Mouse (Mus musculus) mouse trophoblast stem cell (cell line): ENCODE data around the gene Hs6st1.

Experiments
- in situ Hi-C, 2 experiments: fragments of 300-500 bp; cut with MseI, MboI; formaldehyde crosslinking; loops; 2 replicates in 1 of 2; 3 replicates in 1 of 2; pipeline ENCODE4 v1.15.1; 2025

Hs6st1 gene

DNA sequence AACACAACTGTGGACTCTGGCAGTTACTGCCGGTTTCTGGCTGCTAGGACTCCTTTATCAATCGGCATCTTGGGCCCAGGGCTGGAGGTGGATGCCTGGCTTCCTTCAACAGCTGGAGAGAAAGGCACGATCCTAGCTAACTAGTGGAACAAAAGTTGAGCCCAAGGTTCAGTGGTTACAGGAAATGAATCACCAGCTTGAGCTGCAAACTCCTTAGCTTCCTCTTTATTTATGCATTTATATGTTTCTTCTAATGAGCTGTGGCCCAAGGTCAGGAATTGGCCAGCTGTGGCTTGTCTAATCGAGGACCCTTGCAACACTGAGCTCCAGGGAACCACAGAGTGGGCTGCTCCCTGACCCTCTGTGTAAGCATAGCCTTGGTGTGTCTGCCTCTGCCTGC lies 60.9 kb downstream of the Hs6st1 start:
- in situ Hi-C loops, result loop anchor here in 1 of 2 experiments (10.0 kb wide), 1 partner anchor 284 kb away; no protein-coding TSS in a partner anchor

DNA sequence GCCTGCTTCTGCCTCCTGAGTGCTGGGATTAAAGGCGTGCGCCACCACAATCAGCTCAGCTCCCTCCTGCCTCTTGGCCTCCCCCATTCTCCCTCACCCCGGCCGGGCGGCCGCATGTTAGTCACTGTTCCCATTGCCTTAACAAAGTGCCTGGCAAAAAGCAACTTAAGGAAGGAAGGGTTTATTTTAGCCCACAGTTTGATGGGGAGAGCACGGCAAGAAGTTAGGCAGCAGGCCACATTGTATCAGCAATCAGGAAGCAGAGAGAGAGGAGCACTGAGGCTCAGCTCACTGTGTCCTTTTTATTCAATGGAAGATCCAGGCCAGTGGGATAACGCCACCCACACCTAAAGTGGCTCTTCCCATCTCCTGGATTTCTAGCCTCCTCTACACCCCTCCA lies 61.7 kb downstream of the Hs6st1 start:
- in situ Hi-C loops, result loop anchor here (10.0 kb wide), 2 partner anchors 285 to 295 kb away; no protein-coding TSS in a partner anchor

DNA sequence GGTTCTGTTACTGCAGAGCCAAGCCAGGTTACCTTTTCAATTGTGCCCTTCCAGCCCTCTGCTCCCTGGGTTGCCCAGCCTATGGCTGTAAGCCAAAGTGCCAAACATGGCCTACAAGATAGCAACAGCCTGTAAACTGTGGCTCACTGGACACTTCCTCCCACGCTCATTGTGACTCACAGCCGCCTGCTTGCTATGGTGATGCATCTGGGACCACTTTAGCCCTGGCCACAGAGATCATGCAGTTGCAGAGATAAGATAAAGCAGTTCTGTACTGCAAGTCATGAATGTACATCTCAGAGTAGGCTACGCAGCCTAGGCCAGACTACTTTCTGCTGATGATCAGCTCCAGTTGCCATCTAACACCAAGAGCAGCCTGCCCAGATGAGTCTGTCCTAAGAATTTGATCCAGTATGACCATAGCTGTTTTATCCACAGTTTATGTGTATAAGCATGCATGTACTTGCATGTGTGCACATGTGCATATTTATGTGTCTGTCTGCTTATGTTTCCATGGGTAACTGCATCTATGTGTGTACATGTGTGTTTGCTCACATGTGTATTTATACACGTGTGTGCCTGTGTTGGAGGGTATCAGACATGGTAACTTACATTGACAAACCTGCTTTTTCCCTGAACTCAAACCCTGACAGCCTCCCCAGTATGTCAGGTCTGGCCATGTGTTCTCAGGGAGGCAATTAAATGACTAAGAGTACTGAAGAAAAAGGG lies 62.3 kb downstream of the Hs6st1 start:
- in situ Hi-C loops, result loop anchor here in 1 of 2 experiments (10.0 kb wide), 1 partner anchor 296 kb away; no protein-coding TSS in a partner anchor

DNA sequence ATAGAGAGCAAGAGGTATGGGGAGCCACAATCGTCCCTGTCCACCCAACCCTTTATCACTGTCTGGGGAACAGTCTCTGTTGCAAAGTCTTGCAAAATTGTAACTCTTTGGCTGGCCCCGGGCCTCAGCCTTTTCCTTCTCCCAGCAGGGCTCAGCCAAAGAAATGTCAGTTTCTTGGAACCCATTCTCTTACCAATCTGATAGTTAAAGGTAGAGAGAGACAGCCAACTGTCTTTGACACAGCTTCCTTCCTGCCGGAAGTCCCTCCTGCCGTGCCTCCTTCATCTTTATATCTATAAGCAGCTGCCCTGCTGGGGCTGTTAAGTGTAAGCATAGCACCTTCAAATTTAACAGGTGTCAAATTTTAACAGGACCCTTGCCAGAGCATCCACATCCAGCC lies 63.0 kb downstream of the Hs6st1 start:
- in situ Hi-C loops, result loop anchor here in 1 of 2 experiments (10.0 kb wide), 1 partner anchor 296 kb away; no protein-coding TSS in a partner anchor

DNA sequence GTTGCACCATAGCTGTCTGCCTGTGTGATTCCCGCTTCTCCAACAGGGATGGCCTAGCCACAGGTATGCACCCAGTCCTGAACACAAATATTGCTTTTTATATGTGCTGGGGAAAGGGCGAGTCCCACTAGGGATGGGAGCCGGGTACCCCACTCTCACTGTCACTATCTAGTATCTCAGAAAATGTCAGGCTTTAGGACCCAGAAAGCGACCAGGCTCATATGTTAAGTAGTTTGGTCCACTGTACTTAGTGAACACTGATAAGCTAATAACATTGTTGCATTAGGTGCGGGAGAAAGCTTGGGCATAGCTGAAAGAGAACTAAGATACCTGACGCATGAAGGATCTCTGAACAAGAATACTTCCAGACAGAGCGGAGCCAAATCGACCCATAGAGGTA lies 63.6 kb downstream of the Hs6st1 start:
- in situ Hi-C loops, result loop anchor here in 1 of 2 experiments (10.0 kb wide), 1 partner anchor 297 kb away; no protein-coding TSS in a partner anchor

DNA sequence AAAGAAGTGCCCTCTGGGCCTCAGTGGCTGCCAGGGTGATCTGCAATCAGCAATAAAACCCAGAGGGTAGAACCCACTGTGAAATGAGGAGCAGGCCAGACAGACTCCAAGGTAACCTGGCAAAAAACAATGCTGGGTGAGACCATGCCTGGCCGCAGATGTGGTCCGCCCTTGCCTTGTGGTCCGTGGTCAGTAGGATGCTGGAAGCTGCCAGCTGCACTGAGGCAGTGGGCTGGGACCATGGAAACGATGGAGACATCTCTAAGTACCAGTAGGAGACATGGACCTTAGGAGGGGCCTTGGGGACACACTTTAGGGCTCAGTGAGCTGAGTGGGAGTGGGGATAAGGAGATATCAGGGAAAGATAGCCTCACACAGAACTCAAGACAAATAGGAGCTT lies 64.0 kb downstream of the Hs6st1 start:
- in situ Hi-C loops, result loop anchor here in 1 of 2 experiments (10.0 kb wide), 1 partner anchor 297 kb away; no protein-coding TSS in a partner anchor

DNA sequence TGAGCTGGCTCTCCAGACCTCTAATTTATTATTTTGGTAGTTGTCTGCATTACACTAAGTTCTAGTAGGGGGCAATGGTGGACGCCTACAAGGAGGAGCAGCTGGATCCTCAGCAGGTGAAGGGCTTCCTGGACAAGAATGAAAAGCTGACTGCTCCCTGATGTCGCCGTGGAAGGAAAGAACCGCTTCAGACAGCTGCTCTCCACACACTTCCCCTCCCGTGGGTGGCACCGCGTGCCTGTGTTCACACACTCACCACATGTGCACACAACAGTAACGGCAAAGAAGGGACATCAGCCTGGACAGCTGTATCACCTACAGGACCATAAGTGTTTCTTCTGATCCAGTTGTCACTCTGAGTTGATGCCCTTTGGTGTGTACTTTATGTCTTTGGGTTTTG lies 64.8 kb downstream of the Hs6st1 start:
- in situ Hi-C loops, result loop anchor here in 1 of 2 experiments (10.0 kb wide), 1 partner anchor 298 kb away; no protein-coding TSS in a partner anchor

DNA sequence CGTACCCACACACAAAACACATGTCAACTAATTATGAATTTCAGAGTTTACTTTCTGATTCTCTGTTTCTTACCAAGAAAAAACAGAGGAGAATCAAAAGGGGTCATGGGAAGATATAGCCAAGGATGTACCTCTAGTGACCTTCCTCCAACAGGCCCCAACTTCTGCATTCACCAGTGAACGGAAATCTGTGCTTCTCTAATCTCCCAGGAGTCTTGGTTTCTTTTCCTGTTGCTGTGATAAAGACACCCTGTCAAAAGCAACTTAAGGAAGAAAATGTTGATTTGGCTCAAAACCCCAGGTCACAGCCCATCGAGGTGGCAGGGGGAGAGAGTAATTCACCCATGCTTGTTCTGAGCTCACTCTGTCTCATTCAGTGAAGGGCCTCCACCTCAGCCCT lies 65.4 kb downstream of the Hs6st1 start:
- in situ Hi-C loops, result loop anchor here in 1 of 2 experiments (10.0 kb wide), 1 partner anchor 299 kb away; no protein-coding TSS in a partner anchor

DNA sequence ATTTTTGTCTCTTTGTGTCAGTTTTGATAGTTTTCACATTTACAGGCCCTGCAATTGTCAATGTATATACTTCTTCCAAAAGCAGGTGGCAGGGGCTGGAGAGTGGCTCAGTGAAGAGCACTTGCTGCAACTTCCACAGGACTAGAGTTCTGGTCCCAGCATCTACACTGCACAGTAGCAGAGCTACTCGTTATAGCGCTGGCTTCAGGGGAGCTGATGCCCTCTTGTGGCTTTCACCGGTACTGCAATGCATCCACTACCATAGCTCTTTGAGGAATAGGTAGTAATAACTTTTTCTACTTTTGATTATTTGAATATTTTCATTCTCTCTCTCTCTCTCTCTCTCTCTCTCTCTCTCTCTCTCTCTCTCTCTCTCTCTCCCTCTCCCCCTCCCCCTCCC lies 66.4 kb downstream of the Hs6st1 start:
- in situ Hi-C loops, result loop anchor here in 1 of 2 experiments (10.0 kb wide), 1 partner anchor 300 kb away; no protein-coding TSS in a partner anchor

DNA sequence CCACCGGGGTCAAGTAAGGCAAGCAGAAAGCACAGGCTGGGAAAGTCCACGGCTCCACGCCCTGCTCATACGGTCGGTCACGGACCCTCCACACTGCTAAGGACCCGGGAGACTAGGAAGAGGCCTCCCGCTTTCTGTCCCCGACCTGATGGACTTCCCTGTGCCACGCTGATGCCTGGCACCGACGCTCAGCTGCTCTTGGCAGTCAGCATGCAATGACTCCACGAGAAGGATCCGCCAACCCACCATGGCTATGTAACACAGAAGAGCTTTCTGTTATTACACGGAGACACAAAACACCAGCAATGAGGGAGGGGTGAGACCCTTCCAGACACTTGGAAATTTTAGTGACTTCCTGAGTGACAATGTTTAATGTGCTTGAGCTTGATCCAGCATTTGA lies 72.1 kb downstream of the Hs6st1 start:
- in situ Hi-C loops, result no loop called here

DNA sequence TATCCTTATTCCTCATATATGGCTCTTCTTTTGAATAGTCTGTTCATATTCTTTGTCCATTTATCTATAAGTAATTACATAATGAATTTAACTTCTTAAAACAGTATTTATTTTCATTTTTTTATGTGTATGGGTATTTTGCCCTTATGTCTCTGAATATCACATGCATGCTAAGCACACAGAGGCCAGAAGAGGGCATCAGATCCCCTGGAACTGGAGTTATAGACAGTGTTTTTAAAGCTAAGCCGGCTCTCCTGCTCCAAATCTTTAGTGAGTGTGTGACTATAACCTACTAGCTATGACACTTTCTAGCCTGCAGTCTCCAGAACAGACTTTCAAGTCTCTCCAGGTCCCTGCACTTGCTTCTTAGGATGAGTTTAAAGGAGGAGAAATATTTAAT lies 76.8 kb downstream of the Hs6st1 start:
- in situ Hi-C loops, result no loop called here

DNA sequence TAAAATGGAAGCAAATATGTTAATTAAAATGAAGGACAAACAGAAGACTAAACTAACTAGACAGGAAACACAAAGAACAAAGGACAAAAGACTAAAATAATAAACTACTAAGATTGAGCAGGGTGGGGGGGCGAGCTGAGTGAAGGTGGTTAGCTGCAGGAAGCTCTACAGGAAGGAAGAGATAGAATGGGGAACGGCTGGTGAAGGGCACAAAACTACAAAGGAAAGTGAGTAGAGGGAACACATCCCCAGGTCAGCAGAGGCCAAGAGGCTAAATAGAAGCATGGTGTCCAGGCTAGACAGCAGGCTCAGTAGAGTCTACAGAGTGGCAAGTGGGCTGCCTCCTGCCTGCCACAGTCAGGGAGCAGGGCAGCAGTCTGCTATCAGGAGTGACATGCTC lies 80.6 kb downstream of the Hs6st1 start:
- in situ Hi-C loops, result no loop called here

DNA sequence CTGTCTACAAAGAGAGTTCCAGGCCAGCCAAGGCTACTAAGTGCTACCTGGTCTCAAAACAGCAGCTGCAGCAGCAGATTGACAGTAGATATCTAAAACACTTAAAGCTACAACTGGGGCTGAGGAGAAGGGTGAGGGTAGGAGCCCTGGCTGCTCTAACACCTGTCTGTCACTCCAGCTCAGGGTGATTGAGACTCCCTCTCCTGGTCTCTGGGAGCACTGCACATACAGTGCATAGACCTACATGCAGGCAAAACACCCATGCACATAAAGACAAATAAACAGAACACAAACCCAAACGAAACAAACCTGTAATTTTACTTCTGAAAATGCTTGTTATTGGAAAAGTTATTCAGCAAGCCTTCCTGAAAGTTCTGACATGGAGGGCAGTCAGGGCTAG lies 81.2 kb downstream of the Hs6st1 start:
- in situ Hi-C loops, result no loop called here
